Mouse (Mus musculus): ENCODE results near the gene 0610030E20Rik. TPM values are rescaled to one million over a fixed set of nuclear protein-coding genes. Genes with fewer than 3 reads are reported as not detected.

The 0610030E20Rik gene
- polyA plus RNA-seq, 1 experiment, result 42.2 TPM

DNA sequence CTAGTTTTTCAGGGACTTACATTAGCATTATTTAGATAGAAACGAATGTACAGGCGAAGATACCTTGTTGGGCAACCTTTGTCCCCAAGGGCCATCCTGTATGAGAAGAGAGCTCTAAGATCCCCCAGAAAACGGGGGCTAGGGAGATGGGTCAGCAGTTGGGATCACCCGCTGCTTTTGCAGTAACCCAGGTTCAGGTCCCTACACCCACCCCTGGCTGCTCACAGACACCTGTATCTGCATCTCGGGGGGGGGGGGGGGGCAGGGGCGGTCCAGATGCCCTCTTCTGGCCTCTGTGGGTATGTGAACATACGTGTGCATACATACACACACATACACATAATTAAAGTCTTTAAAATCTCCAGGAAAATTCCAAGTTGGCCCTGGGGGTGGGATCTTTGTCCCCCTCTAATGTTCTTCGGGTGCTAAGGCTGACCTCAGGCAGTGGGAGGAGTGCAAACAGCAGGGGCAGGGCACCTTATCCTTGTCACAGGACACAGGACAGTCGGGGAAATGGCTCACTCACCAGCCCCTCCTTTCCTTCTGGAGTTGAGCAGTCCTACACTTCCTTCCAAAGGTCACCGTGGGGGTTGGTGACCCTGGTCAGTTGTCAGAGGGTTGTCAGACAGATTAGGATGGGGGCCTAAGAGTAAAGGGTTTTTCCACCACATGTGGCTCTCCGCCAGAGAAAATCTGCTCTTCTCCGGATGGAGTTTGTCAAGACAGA is 43.8 kb downstream of the 0610030E20Rik start:
- Histone ChIP-seq H3K4me3 (ENCODE audit: control insufficient read depth, insufficient read depth, low read length) (peak overlapping the region; percentile 72; the same call in 1 of the 2 replicates), H3K4me1 (replicated peaks; ENCODE audit: control insufficient read depth, insufficient read depth, low read length) (peaks cover 15% of the 10 kb centered on the region), H3K27me3 (ENCODE audit: control insufficient read depth, insufficient read depth, low read length) (no peaks in the 10 kb centered on the region), H3K27ac (ENCODE audit: control insufficient read depth, insufficient read depth, low read length) (peak overlapping the region; percentile 43), H3K36me3 (ENCODE audit: control insufficient read depth, insufficient read depth, low read length) (no peaks in the 10 kb centered on the region)
- WGBS, result 47% methylated on average over 12 of the region's 12 CpGs
- no peak for DNase-seq
- TF ChIP-seq CTCF (IDR thresholded peaks at IDR 0.05; ENCODE audit: borderline replicate concordance, control insufficient read depth, extremely low read depth, insufficient read depth, low read length, poor library complexity) (no peak), POLR2A (IDR thresholded peaks at IDR 0.05; ENCODE audit: control insufficient read depth, extremely low read depth, insufficient read depth, low read length, poor library complexity) (no peak)

DNA sequence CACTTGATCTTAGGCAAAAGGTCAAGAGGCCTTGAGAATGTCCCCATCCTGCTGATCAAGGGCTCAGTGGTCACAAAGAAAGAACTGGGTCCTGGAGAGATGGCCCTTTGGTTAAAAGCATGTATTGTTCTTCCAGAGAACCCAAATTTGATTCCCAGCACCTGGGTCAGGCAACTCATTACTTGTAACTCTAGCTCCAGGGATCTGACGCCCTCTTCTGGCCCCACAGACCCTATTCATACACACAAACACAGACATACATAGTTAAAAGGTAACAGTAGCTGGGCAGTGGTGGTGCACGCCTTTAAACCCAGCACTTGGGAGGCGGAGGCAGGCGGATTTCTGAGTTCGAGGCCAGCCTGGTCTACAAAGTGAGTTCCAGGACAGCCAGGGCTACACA is 45.2 kb downstream of the 0610030E20Rik start:
- H3K27ac ChIP-seq (ENCODE audit: control insufficient read depth, insufficient read depth, low read length), result no peak overlapping the region
- 95% methylated on average over 5 of the region's 5 CpGs for WGBS
- no peaks in the 10 kb centered on the region for H3K36me3 ChIP-seq (ENCODE audit: control insufficient read depth, insufficient read depth, low read length)

DNA sequence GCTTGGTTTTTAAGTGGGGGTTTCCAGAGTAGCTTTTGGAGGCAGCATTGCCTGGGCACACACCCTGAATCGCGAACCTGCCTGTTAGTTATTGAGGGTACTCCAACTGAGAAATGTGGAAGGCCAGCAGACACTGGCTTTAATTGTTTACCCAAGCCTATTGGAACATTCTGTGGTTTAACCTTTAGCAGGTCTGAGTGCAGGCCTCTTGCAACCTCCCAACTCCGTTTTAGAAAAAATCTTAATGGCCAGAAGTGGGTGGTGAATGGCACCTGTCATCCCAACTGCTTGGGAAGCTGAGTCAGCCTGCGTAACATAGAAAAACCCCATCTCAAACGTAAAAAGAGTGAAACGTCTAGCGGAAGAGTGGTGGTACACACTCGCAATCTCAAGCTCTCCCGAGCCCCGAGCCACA is 49.7 kb downstream of the 0610030E20Rik start:
- Histone ChIP-seq H3K27me3 (ENCODE audit: control insufficient read depth, insufficient read depth, low read length) (no peaks in the 10 kb centered on the region), H3K4me3 (ENCODE audit: control insufficient read depth, insufficient read depth, low read length) (no peak overlapping the region), H3K4me1 (replicated peaks; ENCODE audit: control insufficient read depth, insufficient read depth, low read length) (no peaks in the 10 kb centered on the region), H3K27ac (ENCODE audit: control insufficient read depth, insufficient read depth, low read length) (no peak overlapping the region), H3K36me3 (ENCODE audit: control insufficient read depth, insufficient read depth, low read length) (no peaks in the 10 kb centered on the region)
- DNase-seq, result no peak
- 91% methylated on average over 10 of the region's 10 CpGs for WGBS
- no peak for TF ChIP-seq POLR2A (IDR thresholded peaks at IDR 0.05; ENCODE audit: control insufficient read depth, extremely low read depth, insufficient read depth, low read length, poor library complexity)

More for the DNA sequence above, 45.2 kb downstream of the 0610030E20Rik start:
- Histone ChIP-seq H3K4me3 (ENCODE audit: control insufficient read depth, insufficient read depth, low read length) (no peak overlapping the region), H3K27me3 (ENCODE audit: control insufficient read depth, insufficient read depth, low read length) (no peaks in the 10 kb centered on the region), H3K4me1 (replicated peaks; ENCODE audit: control insufficient read depth, insufficient read depth, low read length) (peaks cover 15% of the 10 kb centered on the region)
- TF ChIP-seq POLR2A (IDR thresholded peaks at IDR 0.05; ENCODE audit: control insufficient read depth, extremely low read depth, insufficient read depth, low read length, poor library complexity) (no peak), CTCF (IDR thresholded peaks at IDR 0.05; ENCODE audit: borderline replicate concordance, control insufficient read depth, extremely low read depth, insufficient read depth, low read length, poor library complexity) (no peak)
- no peak for DNase-seq

DNA sequence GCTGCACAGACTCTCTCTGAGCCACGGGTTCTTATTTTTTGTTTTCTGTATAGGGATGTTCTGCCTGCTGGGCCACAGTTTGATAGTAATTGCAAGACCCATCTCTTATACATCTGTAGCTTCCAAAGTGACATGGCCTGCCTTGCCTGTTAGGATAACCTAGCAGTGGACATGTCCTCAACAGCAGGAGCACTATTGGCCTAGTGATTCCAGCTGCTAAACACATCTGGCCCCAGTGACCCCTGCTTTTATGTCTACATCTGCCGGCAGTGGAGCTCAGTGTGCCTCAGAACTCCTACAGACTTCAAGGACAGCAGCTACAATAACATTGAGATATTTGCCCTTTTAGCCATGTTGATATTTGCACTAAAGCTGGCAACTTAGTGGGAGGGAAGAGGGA is 52.9 kb downstream of the 0610030E20Rik start:
- H3K36me3 ChIP-seq (ENCODE audit: control insufficient read depth, insufficient read depth, low read length), result no peaks in the 10 kb centered on the region
- H3K4me3 ChIP-seq (ENCODE audit: control insufficient read depth, insufficient read depth, low read length), result no peak overlapping the region
- H3K27ac ChIP-seq (ENCODE audit: control insufficient read depth, insufficient read depth, low read length), result no peak overlapping the region
- H3K27me3 ChIP-seq (ENCODE audit: control insufficient read depth, insufficient read depth, low read length), result no peaks in the 10 kb centered on the region
- no peak for DNase-seq
- H3K4me1 ChIP-seq (replicated peaks; ENCODE audit: control insufficient read depth, insufficient read depth, low read length), result no peaks in the 10 kb centered on the region
- WGBS, result 97% methylated on average over 2 of the region's 2 CpGs
- TF ChIP-seq POLR2A (IDR thresholded peaks at IDR 0.05; ENCODE audit: control insufficient read depth, extremely low read depth, insufficient read depth, low read length, poor library complexity) (no peak), CTCF (IDR thresholded peaks at IDR 0.05; ENCODE audit: borderline replicate concordance, control insufficient read depth, extremely low read depth, insufficient read depth, low read length, poor library complexity) (no peak)

DNA sequence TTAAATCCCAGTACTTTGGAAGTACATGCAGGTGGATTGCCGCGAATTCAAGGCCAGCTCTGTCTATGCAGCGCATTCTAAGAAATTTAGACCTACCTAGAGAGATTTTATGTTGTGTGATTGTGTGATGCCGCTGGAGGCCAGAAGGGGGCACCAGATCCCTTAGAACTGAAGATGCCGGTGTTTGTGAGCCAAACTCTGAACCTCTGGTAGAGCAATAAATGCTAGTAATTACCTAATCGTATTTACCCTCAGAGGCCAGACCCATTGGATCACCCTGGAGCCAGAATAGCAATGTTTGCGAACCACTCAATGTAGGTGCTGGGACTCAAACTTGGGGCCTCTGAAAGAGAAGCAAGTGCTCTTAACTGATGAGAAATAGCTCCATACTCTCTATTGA is 54.8 kb downstream of the 0610030E20Rik start:
- no peak for TF ChIP-seq CTCF (IDR thresholded peaks at IDR 0.05; ENCODE audit: borderline replicate concordance, control insufficient read depth, extremely low read depth, insufficient read depth, low read length, poor library complexity)
- TF ChIP-seq POLR2A (IDR thresholded peaks at IDR 0.05; ENCODE audit: control insufficient read depth, extremely low read depth, insufficient read depth, low read length, poor library complexity), result no peak
- peak; percentile 79 for DNase-seq
- no peaks in the 10 kb centered on the region for H3K4me1 ChIP-seq (replicated peaks; ENCODE audit: control insufficient read depth, insufficient read depth, low read length)
- no peak overlapping the region for H3K27ac ChIP-seq (ENCODE audit: control insufficient read depth, insufficient read depth, low read length)
- no peaks in the 10 kb centered on the region for H3K27me3 ChIP-seq (ENCODE audit: control insufficient read depth, insufficient read depth, low read length)
- no peak overlapping the region for H3K4me3 ChIP-seq (ENCODE audit: control insufficient read depth, insufficient read depth, low read length)
- WGBS, result 21% methylated on average over 7 of the region's 7 CpGs
- no peaks in the 10 kb centered on the region for H3K36me3 ChIP-seq (ENCODE audit: control insufficient read depth, insufficient read depth, low read length)

Other genes starting within 250 kb of the 0610030E20Rik start
- gene St3gal5, start 249.7 kb upstream of the 0610030E20Rik start, polyA plus RNA-seq (2012; rRNA removed), result 4.4 and 5.3 TPM in 2 replicates
- gene Atoh8, start 111.7 kb upstream of the 0610030E20Rik start, polyA plus RNA-seq (2012; rRNA removed), result 3.6 and 3.8 TPM in 2 replicates
- gene Sftpb, start 42.7 kb upstream of the 0610030E20Rik start, polyA plus RNA-seq (2012; rRNA removed), result 2.5 and 6.6 TPM in 2 replicates
- 35.6 and 40.3 TPM in 2 replicates for gene Usp39, start 2.1 kb upstream of the 0610030E20Rik start, polyA plus RNA-seq (2012; rRNA removed)
- gene Tmem150a, start 8.1 kb downstream of the 0610030E20Rik start, polyA plus RNA-seq (2012; rRNA removed), result 14.4 and 19.4 TPM in 2 replicates
- gene Rnf181, start 19.6 kb downstream of the 0610030E20Rik start, polyA plus RNA-seq (2012; rRNA removed), result 90.7 and 98.9 TPM in 2 replicates
- gene Vamp5, start 33.2 kb downstream of the 0610030E20Rik start, polyA plus RNA-seq (2012; rRNA removed), result 18.2 and 24.0 TPM in 2 replicates
- gene Vamp8, start 43.4 kb downstream of the 0610030E20Rik start, polyA plus RNA-seq (2012; rRNA removed), result 104 and 149 TPM in 2 replicates
- gene Ggcx, start 67.0 kb downstream of the 0610030E20Rik start, polyA plus RNA-seq (2012; rRNA removed), result 14.0 and 15.3 TPM in 2 replicates
- gene Mat2a, start 92.2 kb downstream of the 0610030E20Rik start, polyA plus RNA-seq (2012; rRNA removed), result 140 and 162 TPM in 2 replicates
- gene Sh2d6, start 174.4 kb downstream of the 0610030E20Rik start, polyA plus RNA-seq (2012; rRNA removed), result 4.5 and 6.5 TPM in 2 replicates
- gene Capg, start 197.1 kb downstream of the 0610030E20Rik start, polyA plus RNA-seq (2012; rRNA removed), result 49.1 and 50.6 TPM in 2 replicates